Mouse (Mus musculus): ENCODE measurements around the gene Ephx3. TPM values are rescaled to one million over a fixed set of nuclear protein-coding genes. Genes with fewer than 3 reads are reported as not detected.
"Not testable (repeated sequence)": the region's sequence is repeated elsewhere in the genome, so short reads cannot be mapped to it uniquely, and the experiment has no call there.

Ephx3 gene
- 0.63 and 1.3 TPM in 2 replicates for polyA plus RNA-seq (2012; rRNA removed)

GRCm38 (mm10) chr17:32188863-32189636, at the start of gene Ephx3:
Gene Ephx3 (minus strand): TSS chr17:32189549.
- no peak for DNase-seq (ENCODE audit: extremely low spot score in 1 of 2, low spot score in 1 of 2)

GRCm38 (mm10) chr17:32238589-32238988, 49.2 kb upstream of the Ephx3 start:
- no peak for DNase-seq (ENCODE audit: extremely low spot score in 1 of 2, low spot score in 1 of 2)

- DNase-seq (ENCODE audit: extremely low spot score in 1 of 2, low spot score in 1 of 2) = peak in 1 of 2 experiments; percentile 68
Measured at GRCm38 (mm10) chr17:32235534-32236191, 46.3 kb upstream of the Ephx3 start.

- no peak for DNase-seq (ENCODE audit: extremely low spot score in 1 of 2, low spot score in 1 of 2)
Measured at GRCm38 (mm10) chr17:32233174-32233573, 43.8 kb upstream of the Ephx3 start.

- no peak for DNase-seq (ENCODE audit: extremely low spot score in 1 of 2, low spot score in 1 of 2)
Measured at GRCm38 (mm10) chr17:32229256-32229655, 39.9 kb upstream of the Ephx3 start.

GRCm38 (mm10) chr17:32220873-32221272, 31.5 kb upstream of the Ephx3 start:
- no peak for DNase-seq (ENCODE audit: extremely low spot score in 1 of 2, low spot score in 1 of 2)

- DNase-seq (ENCODE audit: extremely low spot score in 1 of 2, low spot score in 1 of 2) = not testable (repeated sequence)
Measured at GRCm38 (mm10) chr17:32215587-32215986, 26.2 kb upstream of the Ephx3 start.

- DNase-seq (ENCODE audit: extremely low spot score in 1 of 2, low spot score in 1 of 2) = not testable (repeated sequence)
Measured at GRCm38 (mm10) chr17:32211554-32211953, 22.2 kb upstream of the Ephx3 start.

- DNase-seq (ENCODE audit: extremely low spot score in 1 of 2, low spot score in 1 of 2) = peak in 1 of 2 experiments; percentile 75
Measured at GRCm38 (mm10) chr17:32209752-32210151, 20.4 kb upstream of the Ephx3 start.

GRCm38 (mm10) chr17:32209144-32209543, 19.8 kb upstream of the Ephx3 start:
- DNase-seq (ENCODE audit: extremely low spot score in 1 of 2, low spot score in 1 of 2) = no peak

GRCm38 (mm10) chr17:32207586-32208245, 18.4 kb upstream of the Ephx3 start:
- DNase-seq (ENCODE audit: extremely low spot score in 1 of 2, low spot score in 1 of 2) = peak in 1 of 2 experiments; percentile 63

- DNase-seq (ENCODE audit: extremely low spot score in 1 of 2, low spot score in 1 of 2) = no peak
Measured at GRCm38 (mm10) chr17:32205345-32205744, 16.0 kb upstream of the Ephx3 start.

GRCm38 (mm10) chr17:32202972-32203371, 13.6 kb upstream of the Ephx3 start:
- DNase-seq (ENCODE audit: extremely low spot score in 1 of 2, low spot score in 1 of 2) = no peak

GRCm38 (mm10) chr17:32201086-32201485, 11.7 kb upstream of the Ephx3 start:
- no peak for DNase-seq (ENCODE audit: extremely low spot score in 1 of 2, low spot score in 1 of 2)

- no peak for DNase-seq (ENCODE audit: extremely low spot score in 1 of 2, low spot score in 1 of 2)
Measured at GRCm38 (mm10) chr17:32199796-32200195, 10.4 kb upstream of the Ephx3 start.

- no peak for DNase-seq (ENCODE audit: extremely low spot score in 1 of 2, low spot score in 1 of 2)
Measured at GRCm38 (mm10) chr17:32197156-32197555, 7.8 kb upstream of the Ephx3 start.

GRCm38 (mm10) chr17:32195725-32196124, 6.4 kb upstream of the Ephx3 start:
- DNase-seq (ENCODE audit: extremely low spot score in 1 of 2, low spot score in 1 of 2) = no peak

- no peak for DNase-seq (ENCODE audit: extremely low spot score in 1 of 2, low spot score in 1 of 2)
Measured at GRCm38 (mm10) chr17:32193010-32193409, 3.7 kb upstream of the Ephx3 start.

- no peak for DNase-seq (ENCODE audit: extremely low spot score in 1 of 2, low spot score in 1 of 2)
Measured at GRCm38 (mm10) chr17:32189850-32190249, 501 bp upstream of the Ephx3 start.

GRCm38 (mm10) chr17:32183017-32183416, 6.3 kb downstream of the Ephx3 start:
- DNase-seq (ENCODE audit: extremely low spot score in 1 of 2, low spot score in 1 of 2) = no peak
